Mouse (Mus musculus): ENCODE results near the gene Slc25a47.

DNA sequence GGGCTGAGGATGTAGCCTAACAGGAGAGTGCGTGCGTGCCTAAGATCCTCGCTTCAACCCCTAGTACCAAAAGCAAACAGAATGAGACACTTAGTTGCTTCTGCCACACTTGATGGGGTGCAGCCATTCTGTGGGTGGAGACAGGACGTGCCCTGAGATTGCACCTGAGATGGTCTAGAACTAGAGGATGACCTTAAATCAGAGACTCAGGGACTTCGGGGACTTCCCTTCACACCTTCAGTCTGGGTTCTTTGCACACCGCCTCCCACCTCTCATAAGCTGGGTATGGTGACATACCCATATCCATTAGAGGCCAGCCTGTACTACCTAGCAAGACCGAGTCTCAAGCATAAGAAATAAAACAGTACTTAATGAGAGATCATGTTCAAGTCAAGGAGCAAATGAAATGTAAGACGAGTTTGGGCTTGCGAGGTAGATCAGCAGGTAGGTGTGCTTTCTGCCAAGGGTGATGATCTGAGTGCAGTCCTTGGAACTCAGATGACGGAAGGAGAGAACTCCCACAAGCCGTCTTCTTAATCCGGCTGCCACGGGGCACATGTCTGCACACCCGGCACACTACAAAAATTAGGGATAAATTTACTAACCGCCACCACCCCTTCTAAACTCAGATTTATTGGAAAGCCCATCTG, 11.5 kb upstream of the Slc25a47 start:
- TF ChIP-seq EP300 (optimal IDR thresholded peaks at IDR 0.05): no peak
- TF ChIP-seq CTCF (IDR thresholded peaks at IDR 0.05; ENCODE audit: low read depth): no peak
